Mouse (Mus musculus): Measurements from ENCODE around the gene Map6.

Map6 gene

DNA sequence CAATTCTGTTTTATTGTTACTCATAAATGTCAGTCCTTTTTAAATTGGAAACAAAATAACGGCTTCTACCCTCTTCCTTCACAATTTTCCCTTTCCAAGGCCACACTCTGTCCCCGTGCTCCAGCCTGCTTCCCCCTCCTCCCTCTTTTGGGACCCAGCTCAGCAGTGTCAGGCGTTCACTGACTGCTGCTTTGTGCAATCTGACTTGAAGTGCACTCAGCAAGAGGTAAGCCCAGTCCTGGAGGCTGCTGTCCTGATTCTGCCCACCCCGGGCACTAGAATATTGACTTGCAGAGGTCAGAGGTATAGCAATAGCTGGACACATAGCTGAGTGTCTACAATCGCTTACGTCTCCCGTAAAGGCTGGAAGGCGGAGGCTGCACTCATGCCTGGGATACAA is 46.0 kb downstream of the Map6 start:
- no peak for DNase-seq (ENCODE audit: low spot score in 2 of 2)

- DNase-seq (ENCODE audit: low spot score in 2 of 2) = no peak
These were observed 47.3 kb downstream of the Map6 start for GRCm38 (mm10) chr7:99314565-99314964.

DNA sequence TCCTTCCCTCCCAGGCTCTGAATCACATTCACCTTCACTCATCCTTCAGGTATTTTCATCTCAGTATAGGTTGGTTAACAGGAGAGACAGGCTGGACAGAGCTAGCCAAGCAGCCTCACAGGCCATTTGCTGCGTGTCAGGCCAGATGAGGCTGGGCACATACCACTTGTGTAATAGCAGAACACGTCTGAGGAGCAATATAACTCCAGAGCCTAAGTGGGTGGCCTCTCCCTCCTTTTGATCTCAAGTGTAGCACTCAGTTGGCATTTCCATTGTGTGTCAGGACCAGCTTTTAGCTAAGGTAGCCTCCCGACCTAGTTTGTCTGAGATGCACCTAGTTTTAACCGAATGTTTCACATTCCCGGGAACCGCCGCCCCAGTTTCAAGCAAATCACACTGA is 49.0 kb downstream of the Map6 start:
- no peak for DNase-seq (ENCODE audit: low spot score in 2 of 2)

GRCm38 (mm10) chr7:99317475-99317874 is 50.2 kb downstream of the Map6 start:
- DNase-seq (ENCODE audit: low spot score in 2 of 2) = no peak

DNA sequence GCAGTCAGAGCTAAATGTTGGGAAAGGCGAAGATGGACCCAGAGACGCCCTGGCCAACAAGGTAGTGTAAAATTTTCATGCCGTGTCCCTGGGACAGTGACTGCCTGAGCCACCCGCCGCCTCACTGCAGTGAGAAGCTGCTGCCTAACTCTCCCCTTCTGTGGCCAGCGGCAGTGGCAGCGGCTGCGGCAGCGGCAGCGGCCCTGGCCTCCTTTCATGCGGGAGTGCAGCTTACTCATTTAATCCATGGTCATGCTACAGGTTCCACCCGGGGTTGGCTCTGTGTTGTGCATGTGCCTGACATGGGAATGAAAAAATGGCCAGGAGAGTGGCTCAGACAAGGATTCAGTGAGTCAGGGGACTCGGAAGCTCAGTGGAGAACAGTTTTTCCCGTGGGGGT is 53.3 kb downstream of the Map6 start:
- no peak for DNase-seq (ENCODE audit: low spot score in 2 of 2)

DNA sequence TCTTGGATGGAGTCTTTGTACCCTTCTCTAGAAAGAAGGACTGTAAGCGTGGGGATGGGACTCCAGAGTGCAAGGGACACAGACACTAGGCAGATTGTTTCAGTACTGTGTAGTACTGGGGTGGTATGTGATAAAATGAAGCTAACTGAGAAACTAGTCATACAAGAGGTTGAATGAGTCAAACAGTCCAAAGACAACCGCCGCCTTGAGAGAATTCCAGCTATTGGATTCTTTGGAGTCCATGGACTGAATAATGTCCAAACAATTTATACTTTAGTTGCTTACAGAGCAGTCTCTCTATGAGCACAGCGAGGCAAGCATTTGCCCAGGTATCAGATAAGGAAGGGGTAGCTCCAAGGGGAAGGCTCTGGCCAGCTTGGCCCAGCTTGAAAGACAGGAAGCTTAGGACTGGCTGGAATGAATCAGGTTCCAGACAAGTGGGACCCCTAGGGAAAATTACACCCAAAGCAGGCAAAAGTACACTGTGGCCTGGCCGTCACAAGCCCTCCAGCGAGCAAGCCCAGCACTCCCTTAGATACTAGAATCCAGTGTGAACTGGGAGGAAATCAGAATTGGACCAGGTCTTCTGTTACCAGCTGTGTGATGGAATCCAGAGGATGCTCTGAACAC is 55.6 kb downstream of the Map6 start:
- no peak for DNase-seq (ENCODE audit: low spot score in 2 of 2)

DNA sequence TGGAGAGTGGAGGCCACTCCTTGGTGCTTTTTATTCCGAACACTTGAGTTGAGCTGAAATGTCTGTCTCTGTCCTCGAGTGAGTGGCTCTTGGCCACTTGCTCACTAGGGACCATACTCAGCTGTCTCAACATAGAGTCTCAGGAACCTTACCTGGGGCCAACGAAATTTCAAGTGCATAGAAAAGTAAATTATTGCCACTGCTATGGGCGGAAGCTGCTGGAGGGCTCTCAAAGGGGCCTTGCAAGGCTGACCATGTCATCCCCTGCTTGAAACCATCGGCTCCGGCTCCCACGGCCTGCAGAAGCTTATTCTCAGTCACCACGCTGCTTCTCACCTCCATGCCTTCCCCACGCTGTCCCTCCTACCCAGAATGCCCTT is 56.1 kb downstream of the Map6 start:
- no peak for DNase-seq (ENCODE audit: low spot score in 2 of 2)

GRCm38 (mm10) chr7:99324810-99325209 is 57.6 kb downstream of the Map6 start:
- no peak for DNase-seq (ENCODE audit: low spot score in 2 of 2)

DNA sequence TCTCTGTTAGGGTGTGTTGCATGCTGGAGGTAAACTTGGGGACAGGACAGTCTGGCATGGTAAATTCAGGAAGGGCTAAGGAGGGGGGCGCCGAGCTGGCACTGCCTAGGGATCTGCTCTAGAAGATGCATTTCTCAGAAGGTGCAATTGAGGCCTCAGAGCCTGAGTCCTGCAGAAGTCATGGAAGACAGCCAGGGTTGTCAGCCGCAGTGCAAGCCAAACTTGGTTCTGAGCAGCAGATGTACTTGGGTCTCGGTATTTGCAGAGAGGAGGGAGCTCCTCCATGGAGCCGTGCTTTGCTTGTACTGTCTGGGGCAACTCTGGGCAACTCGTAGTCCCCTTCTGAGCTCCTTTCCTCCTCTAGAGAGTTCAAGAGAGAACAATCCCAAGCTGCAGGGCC is 58.9 kb downstream of the Map6 start:
- no peak for DNase-seq (ENCODE audit: low spot score in 2 of 2)

DNA sequence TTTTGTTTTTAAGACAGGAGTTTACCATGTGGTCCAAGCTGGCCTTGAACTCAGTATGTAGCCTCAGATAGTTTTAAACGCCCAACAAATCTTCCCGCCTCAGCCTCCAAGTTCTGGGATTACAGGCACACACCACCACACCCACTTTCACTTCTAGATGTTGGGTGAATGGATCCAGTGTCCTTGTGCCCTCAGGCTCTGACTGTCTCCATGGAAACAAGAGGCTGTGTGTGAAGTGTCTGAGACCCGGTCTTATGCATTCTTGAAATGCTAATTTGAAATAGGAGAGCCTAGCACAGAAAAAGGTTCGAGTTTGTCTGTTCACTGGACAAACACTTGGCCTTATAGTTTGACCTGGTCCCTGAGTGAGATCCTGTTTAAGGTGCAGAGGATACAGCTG is 61.6 kb downstream of the Map6 start:
- no peak for DNase-seq (ENCODE audit: low spot score in 2 of 2)

DNA sequence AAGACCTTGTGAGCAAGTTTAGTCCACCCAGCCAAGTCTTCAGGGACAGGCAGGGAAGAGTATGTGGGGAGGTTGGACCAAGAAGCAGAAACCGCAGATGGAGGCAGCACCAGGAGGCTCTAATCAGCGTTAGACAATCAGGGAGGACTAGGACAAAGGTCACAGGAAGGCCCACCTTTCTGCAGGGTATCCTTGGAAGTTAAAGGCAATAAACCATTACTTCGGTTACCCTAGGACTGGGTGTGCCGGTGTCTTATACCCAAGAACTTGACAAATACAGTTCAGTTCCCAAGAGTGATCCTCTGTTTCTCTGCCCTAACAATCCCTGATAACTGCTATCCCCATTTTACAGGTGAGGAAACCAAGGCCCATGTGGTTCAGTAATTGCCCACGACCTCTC is 62.8 kb downstream of the Map6 start:
- no peak for DNase-seq (ENCODE audit: low spot score in 2 of 2)

DNA sequence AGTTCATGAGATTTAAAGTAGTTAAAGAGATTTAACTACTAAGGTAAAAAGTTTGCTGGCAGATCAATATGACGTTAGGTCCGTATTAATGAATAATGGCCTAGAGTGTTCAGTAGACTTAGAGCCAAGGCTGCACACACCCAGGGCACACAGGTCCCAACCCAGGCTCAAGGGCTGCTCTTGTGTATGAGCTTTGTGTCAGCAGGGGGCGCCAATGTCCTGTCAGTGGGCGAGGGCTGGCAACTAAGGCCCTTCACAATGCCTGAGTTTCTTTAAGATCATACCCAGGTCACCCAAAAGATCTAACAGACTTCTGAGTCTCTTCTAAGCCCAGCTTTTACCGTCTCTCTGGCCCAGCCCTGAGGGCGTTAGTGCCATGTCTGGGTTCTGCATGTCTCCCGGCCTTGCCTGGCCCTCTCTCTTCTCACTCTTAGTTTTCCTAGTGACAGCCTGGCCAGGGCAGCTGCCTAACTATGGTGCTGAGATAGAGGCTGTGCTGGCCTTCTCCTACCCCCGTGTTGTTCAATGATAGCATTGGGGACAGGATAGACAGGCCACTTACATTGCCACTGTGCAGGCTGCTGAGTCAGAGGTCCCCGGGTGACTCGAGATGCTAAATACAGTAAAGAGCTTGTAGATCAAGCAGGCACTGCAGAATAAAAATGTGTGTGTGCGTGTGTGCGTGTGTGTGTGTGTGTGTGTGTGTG is 65.7 kb downstream of the Map6 start:
- DNase-seq (ENCODE audit: low spot score in 2 of 2) = peak; percentile 73 to 77

GRCm38 (mm10) chr7:99340736-99341135 is 73.5 kb downstream of the Map6 start:
- DNase-seq (ENCODE audit: low spot score in 2 of 2) = no peak

GRCm38 (mm10) chr7:99343577-99343976 is 76.3 kb downstream of the Map6 start:
- DNase-seq (ENCODE audit: low spot score in 2 of 2) = no peak

GRCm38 (mm10) chr7:99347268-99347667 is 80.0 kb downstream of the Map6 start:
- DNase-seq (ENCODE audit: low spot score in 2 of 2) = no peak

- no peak for DNase-seq (ENCODE audit: low spot score in 2 of 2)
These were observed 81.6 kb downstream of the Map6 start for GRCm38 (mm10) chr7:99348883-99349282.

GRCm38 (mm10) chr7:99349782-99350720 is 82.8 kb downstream of the Map6 start:
- no peak for DNase-seq (ENCODE audit: low spot score in 2 of 2)

DNA sequence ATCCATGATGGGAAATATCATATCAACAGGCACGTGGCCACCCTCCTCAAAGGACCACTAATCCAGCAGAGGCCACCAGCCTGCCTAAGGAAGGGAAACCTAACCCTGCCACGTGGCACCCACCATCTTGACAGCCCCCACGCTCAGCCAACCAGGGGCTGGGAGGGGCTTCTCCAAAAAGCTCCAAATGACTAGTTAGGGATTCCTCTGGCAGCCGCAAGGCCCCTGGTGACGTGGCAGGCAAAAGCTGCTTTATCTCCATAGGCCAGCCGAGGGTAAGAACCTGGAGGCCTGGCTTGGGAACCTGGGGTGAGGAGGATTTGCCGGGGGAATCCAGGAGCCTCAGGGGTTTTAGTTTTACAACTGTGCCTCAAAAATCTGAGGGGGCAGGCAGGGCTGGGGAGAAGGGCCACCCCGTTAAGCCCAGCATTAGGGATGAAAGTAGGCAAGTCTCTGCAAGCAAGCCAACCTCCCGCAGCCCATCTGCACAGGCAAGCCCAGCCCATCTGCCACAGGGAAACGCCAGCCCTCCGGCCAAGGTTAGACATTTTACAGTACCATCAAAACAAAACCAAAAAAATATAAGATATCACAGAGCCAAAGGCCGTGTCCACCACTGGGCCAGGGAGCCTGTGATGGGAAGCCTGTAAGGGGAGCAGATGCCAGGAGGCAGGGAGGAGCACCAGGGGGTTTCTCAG is 84.0 kb downstream of the Map6 start:
- peak in 1 of 2 experiments; percentile 40 for DNase-seq (ENCODE audit: low spot score in 2 of 2)

- DNase-seq (ENCODE audit: low spot score in 2 of 2) = no peak
These were observed 84.7 kb downstream of the Map6 start for GRCm38 (mm10) chr7:99351802-99352517.

DNA sequence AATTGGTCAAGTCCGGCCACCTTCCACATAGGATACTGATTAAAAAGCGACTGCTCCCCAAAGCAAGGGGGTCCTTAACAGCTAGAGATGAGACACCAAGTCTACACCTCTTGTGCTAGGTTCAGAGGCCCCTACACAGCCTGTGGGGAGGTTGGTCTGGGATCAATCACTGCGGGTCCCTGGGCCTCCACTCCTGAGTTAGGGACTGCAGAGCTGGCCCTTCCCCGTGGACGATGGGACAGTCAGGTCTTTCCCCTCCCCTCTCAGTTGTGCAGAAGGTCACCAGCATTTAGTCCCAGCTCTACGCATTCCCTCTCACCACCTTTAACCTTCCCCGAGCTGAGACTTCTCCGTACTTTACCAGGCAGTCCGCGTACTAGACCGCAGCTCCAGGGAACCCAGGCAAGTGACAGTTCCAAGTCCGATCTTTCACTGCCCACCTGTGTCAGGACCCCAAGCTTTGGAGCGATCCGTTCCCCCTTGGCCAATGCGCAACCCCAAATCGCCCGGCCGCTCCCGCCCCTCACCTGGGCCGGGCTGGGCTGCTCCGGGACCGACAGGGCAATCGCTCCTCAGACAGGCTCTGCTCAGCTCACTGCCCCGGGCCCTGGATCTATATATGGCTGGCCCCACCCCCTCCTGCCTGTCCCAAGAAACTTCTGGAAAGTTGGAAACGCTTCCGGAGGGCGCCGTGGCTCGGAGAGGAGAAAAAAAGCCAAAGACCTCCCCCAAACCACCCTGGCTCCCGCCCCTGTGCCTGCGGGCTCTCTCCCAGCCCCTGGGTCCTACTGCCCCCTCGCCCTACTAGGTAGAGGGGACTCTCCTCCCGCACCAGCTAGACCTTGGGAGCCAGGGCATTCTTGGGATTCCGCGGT is 85.5 kb downstream of the Map6 start, which contains the start of gene Serpinh1:
Gene Serpinh1, minus strand, starts transcription at position 714 of the 875 bp plus-strand sequence.
- DNase-seq (ENCODE audit: low spot score in 2 of 2) = peak; percentile 66 to 85

Measured in urinary bladder, adult 18-20 months (tissue).